Mouse (Mus musculus): Measurements from ENCODE around the gene Trp53bp2.

Gene Trp53bp2

GRCm38 (mm10) chr1:182408243-182408642 is 729 bp upstream of the Trp53bp2 start:
- no peak for DNase-seq (ENCODE audit: low spot score)

DNA sequence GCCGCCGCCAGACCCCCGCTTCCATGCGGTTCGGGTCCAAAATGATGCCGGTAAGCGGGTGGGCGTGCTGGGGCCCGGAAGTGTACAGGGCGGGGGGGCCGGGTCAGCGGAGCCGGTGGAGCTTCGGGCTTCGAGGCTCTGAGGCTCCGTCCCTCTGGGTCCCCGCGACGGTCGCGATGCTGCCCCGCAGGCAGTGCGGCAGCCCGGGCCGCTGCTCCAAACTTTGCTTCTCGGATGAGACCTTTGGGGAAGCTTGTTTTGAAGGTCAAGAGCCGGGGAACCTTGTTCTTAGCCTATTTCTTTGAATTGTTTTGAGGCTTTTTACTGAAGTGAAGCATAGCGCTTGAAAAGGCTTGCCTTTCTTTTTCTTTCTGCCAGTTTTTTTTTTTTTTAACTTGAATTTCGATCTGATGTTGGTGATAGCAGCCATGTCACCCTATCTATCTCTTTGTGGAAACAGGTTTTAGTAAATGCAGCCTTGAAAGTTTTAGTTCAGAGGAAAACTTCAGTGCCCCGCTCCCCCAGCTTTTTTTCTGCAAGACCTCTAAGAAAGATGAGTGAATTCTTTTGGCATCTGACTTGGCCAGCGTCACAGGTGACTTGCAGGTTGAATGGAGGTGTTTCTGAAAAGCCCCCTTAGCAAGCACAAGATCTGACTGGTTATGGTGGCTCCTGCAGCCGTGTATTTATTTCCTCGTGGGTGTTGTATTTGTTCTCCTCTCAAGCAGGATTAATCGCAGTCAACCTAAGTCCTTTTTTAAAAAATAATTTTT is 615 bp downstream of the Trp53bp2 start:
- no peak for DNase-seq (ENCODE audit: low spot score)

DNA sequence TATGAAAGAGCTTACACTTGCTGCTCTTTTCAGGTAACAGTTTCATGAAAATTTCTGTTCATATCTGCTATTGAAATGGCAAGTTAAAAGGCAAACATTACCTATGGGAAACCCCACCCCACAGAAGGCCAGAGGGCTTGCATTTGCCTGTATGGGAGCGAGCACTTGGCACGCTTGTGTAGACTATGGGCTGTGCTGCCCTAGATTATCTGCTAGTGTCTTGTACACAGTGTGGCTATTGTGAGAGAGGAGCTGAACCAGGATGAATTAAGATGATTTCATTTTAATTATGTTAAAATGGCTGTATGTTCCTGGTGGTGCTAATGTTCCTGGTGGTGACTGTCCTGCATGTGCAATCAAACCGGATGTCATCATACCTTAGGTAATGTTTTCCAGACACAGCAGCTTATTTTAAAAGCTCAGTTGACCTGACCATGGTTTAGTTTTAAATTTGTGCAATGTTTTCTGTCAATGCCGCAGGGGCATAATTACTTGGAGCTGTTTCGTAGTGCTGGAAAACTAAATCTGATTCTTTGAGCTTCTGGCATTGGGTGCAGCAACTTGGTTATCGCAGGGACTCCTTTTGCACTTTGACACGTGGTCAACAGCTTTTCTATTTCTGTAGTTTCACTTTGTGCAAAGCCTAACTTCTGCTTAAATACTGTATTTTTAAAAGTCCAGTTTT is 3.8 kb downstream of the Trp53bp2 start:
- no peak for DNase-seq (ENCODE audit: low spot score)

DNA sequence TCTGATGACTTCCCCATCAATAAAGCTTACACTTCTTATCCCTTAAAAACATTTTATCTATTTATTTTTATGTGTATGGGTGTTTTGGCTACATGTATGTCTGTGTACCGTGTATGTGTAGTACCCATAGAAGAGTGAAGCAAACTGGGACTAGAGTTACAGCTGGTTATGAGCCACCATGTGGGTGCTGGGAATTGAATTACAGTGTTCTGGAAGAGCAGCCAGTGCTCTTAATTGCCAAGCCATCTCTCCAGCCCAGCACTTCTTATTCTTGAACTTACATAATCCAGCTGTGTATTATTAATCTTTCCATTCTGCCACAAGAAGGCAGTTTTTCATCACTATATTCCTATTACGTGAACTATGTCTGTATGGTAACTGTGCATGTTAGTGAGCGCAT is 10.5 kb downstream of the Trp53bp2 start:
- no peak for DNase-seq (ENCODE audit: low spot score)

GRCm38 (mm10) chr1:182424274-182424673 is 15.3 kb downstream of the Trp53bp2 start:
- no peak for DNase-seq (ENCODE audit: low spot score)

GRCm38 (mm10) chr1:182425176-182425575 is 16.2 kb downstream of the Trp53bp2 start:
- no peak for DNase-seq (ENCODE audit: low spot score)

DNA sequence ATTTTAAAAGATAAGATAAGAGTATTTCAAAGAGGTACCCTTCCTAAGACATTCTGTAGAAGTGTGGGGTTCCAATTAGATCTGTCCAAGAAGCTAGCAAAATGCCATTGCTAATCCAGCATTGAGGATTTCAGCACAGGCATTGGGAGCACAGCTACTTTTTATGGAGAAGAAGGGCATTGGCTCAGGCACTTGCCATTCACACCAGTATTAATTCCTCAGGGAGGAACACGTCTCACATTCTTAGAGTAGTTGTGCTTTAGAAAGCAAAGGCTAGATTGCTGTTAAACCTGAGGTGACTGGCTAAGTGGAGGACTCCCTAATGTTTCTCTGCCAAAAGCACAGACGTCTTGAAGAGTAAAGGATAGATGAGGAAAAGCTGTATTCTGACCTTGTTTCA is 17.5 kb downstream of the Trp53bp2 start:
- no peak for DNase-seq (ENCODE audit: low spot score)

DNA sequence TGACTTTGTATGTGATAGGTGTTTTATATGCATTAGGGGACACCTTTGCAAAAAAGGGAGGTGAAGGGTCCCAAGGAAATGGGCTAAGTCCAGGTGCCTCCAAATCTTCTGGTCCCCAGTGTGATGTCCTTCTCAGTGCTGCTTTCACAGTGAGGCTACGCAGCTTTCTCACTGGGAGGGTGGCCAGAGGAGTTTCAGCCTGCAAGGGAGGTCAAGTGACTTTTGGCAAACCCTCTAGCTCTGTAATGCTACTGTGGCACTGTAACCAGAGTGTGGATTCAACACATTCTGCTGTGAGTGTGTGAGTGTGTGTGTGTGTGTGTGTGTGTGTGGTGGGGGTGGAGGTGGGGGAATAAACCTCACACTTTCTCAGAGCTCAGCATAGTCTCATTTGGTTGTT is 18.5 kb downstream of the Trp53bp2 start:
- DNase-seq (ENCODE audit: low spot score): no peak

- no peak for DNase-seq (ENCODE audit: low spot score)
Measured at GRCm38 (mm10) chr1:182429826-182430225, 20.9 kb downstream of the Trp53bp2 start.

DNA sequence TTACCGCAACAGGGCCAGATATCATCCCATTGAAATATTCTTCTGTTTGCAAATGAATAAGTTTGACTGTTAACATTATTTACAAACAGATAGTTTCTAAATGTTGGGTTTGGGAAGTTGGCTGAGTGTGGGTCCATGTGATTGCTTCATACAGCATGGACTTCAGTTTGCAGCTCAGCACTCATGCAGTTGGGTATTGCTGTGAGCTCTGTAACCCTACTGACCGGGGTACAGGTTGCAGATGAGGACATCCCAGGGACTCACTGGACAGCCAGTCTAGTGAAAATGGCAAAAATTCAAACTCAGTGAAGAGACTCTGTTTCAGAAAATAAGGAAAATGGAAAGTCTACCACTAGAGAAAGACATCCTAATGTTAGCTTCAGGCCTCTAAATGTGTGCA is 21.7 kb downstream of the Trp53bp2 start:
- no peak for DNase-seq (ENCODE audit: low spot score)

GRCm38 (mm10) chr1:182432059-182432458 is 23.1 kb downstream of the Trp53bp2 start:
- no peak for DNase-seq (ENCODE audit: low spot score)

DNA sequence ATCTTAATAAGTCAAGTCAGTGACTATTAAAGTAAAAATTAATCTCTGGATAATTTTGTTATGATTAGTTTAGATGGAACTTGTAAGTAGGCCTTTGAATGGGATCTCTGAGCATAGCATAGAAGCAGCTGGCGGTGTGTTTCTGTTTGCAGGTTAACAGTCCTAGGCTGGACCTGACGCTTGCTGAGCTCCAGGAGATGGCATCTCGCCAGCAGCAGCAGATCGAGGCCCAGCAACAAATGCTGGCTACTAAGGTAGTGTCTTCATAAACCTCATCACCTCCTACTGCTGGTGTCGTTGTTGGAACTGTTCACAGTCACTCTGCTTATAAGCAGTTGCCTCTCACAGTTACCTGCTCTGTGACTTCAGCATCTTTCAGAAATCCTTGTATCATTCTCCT is 27.8 kb downstream of the Trp53bp2 start:
- DNase-seq (ENCODE audit: low spot score): no peak

DNA sequence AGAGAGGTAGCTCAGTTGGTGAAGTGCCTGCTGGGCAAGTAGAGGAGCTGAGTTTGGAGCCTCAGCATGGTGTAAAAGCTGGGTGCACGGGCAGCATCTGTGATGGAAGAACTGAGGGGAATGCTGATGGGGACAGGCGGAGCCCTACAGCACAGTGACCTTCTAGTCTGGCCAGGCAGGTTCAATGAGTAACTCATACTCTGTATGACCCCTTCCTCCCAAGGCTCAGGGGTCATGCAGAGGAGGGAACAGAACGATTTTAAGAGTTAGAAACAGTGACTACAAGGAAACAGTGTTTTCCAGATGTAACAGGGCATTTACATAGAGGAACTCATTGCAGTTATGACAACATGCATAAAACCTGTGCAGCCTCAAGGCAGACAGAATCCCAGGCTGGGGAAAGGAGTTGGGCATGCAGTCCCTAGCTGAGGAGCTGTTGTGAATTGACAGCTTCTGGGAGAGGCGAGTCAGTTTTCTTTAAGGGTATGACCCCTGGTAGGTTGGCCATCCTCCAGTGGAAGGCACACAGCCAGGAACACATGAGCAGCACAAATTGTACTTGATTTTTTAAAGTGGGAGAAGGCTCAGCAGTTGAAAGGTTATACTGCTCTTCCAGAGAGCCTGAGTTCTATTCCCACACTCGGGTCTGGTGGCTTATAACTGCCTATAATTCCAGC is 30.7 kb downstream of the Trp53bp2 start:
- DNase-seq (ENCODE audit: low spot score): no peak

GRCm38 (mm10) chr1:182441791-182442473 is 33.0 kb downstream of the Trp53bp2 start:
- no peak for DNase-seq (ENCODE audit: low spot score)

- DNase-seq (ENCODE audit: low spot score): no peak
Measured at GRCm38 (mm10) chr1:182444116-182444515, 35.1 kb downstream of the Trp53bp2 start.

- no peak for DNase-seq (ENCODE audit: low spot score)
Measured at GRCm38 (mm10) chr1:182448276-182449035, 39.5 kb downstream of the Trp53bp2 start.

DNA sequence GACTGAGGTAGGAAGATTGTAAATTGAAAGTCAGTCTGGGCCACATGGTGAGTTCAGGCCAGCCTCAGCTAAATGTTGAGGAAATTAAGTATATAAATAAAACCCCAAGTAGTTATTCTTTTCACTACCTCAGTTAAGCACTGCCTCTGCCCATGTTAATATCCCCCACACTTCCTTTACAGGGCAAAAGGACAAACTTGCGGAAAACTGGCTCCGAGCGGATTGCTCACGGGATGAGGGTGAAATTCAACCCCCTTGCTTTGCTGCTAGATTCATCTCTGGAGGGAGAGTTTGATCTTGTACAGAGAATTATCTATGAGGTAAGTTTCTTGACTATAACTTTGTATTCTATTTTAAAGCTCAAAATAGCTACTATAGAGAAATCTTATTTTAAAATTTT is 43.5 kb downstream of the Trp53bp2 start:
- DNase-seq (ENCODE audit: low spot score): no peak

DNA sequence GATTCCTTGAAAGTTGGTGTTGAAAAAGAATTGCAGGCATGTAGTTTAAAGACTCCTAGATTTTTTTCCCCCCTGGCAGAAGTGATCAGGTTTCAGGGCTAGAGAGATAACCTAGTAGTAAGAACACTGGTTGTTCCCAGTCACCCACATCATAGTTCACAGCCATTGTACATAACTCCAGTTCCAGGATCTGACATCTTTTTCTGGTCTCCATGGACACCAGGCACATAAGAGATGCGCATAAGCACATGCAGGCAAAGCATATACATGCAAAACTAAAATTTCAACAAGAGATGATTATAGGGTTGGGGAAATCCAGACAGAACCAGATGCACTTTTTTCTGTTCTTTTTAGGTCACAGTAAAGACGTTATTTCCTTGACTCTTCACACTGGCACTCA is 46.1 kb downstream of the Trp53bp2 start:
- DNase-seq (ENCODE audit: low spot score): no peak

DNA sequence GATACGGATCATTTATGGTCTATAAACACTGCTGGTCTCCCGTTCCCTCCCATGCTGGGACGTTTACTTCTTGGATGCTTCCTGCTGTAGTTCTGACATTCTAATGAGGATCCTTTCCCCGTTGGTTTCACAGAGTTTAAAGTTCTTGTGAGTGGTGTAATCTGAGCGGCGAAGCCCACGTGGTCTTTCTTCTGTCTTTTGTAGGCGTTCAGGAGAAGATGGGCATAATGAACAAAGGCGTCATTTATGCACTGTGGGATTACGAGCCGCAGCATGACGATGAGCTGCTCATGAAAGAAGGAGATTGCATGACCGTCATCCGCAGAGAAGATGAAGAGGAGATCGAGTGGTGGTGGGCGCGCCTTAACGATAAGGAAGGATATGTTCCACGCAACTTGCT is 49.6 kb downstream of the Trp53bp2 start:
- DNase-seq (ENCODE audit: low spot score): no peak

DNA sequence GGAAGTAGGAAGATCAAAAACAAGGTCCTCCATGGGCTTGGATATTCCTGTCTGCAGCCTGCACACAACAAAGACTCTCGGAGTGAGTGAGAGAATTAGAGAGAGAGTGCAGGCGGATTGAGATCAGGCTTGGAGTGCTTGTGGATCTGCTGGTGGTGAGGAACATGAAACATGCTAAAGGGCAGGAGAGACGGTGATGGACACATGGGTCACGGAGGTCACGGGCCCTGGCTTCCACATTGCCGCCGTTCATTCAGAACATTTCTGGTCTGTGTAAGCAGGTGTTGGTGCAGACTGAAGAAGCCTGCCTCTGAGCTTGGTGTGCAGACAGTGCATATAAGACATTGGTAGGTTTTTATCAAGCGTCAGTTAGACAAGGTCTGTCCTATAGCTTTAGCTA is 50.5 kb downstream of the Trp53bp2 start:
- DNase-seq (ENCODE audit: low spot score): no peak

DNA sequence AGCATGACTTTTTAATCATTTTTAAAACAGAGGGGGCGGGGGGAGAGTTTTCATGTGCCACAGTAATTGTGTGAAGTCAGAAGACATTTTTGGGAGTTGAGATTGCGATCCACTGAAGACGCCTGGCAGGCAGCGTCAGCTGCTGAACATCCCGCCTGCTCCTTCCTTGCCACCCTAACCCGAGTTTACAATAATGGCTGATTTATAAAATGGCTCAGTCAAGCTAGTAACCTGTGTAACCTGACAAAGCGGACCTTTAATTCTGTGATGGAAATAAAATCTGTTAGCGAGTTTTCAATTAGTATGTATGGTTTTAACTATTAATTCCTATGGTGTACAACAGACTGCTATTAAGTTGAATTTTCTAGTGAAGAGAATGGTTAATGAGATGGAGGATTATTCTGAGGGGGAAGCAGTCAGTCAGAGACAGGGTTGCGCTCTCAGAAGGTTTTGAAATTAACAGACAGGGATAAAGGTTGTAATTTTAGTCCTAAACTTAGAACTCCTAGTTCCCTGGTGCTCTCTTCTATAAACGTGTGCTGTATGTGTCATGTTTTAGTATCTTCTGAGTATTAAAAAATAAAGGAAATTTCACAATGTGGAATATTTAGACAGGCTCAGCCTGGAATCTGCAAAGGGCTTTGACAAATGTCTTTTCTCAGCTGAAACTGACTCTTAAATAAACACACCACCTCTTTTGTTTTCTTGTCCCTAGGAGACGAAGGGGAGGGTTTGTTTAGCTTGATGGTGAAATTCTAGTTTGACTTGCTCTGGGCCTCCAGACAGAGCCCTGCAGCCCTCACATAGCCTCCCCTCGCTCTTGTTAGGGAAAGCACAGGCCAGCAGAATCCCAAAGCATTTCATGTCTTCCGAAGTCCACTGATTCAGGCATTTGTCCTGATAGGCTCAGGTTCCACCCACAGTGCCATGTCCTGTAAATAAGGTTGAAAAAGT is 51.6 kb downstream of the Trp53bp2 start:
- no peak for DNase-seq (ENCODE audit: low spot score)
